Mouse (Mus musculus) cerebellum, adult (tissue): ENCODE data around the gene Ehmt2.
"Not testable (repeated sequence)": the region's sequence is repeated elsewhere in the genome, so short reads cannot be mapped to it uniquely, and the experiment has no call there.

ENCODE experiments used
- ATAC-seq: cut with Nextera tagmentation; 2 replicates; pipeline ENCODE4 v1.9.2; 2017; ENCODE audit warnings: mild to moderate bottlenecking, moderate library complexity, mixed read lengths; ENCODE audit not compliant: insufficient number of reproducible peaks, low FRiP score, low TSS enrichment

The Ehmt2 gene

DNA sequence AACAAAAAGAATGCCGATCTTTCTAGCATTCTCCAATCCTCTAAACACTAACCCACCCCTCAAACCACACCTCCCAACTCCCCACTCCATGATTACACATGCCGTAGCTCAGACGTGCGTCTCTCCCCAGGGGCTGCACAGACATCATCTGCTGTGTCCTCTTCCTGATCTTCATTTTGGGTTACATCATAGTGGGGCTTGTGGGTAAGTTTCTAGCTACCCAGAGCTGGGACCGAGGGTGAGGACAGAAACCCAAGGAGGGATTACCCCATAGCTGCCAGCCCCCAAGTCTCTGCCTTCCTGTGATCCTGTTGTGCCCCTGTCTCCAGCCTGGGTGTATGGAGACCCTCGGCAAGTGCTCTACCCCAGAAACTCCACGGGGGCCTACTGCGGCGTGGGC, 18.9 kb downstream of the Ehmt2 start:
- no peak for ATAC-seq

DNA sequence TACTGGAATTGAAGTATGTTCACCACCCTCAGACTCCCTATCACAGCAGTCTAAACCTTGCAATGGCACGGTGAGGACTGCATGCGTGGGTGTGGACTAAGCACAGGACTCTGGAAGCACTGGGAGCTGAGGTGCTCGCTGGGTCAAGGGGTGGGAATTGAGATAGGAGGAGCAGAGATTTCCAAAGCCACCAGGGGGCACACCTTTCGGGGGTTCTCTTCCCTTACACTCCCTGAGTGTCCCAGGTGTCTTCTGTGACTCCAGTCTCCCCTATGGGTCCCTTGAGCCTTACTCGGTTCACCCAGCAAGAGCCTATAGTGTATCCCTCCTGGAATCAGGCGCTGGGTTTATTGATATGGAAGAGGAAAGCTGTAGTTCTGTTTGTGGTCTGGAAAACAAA, 24.7 kb downstream of the Ehmt2 start:
- no peak for ATAC-seq

DNA sequence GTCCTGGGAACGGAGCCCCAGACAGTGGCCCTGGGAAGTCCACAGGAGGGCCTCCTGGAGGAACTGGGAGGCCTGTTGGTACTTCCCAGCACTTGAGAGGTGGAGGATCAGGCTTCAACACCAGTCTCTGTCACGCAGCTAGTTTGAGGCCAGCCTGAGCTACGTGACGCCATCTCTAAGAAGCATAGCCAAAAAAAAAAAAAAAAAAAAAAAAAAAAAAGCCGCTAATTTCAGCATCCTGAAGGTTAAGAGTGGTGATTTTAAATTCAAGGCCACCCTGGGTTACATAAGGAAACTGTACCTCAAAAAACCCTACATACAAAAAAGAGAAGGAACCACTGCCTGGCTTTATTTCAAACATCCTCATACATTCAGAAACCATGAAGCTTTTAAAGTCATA, 26.0 kb downstream of the Ehmt2 start:
- ATAC-seq = no peak

DNA sequence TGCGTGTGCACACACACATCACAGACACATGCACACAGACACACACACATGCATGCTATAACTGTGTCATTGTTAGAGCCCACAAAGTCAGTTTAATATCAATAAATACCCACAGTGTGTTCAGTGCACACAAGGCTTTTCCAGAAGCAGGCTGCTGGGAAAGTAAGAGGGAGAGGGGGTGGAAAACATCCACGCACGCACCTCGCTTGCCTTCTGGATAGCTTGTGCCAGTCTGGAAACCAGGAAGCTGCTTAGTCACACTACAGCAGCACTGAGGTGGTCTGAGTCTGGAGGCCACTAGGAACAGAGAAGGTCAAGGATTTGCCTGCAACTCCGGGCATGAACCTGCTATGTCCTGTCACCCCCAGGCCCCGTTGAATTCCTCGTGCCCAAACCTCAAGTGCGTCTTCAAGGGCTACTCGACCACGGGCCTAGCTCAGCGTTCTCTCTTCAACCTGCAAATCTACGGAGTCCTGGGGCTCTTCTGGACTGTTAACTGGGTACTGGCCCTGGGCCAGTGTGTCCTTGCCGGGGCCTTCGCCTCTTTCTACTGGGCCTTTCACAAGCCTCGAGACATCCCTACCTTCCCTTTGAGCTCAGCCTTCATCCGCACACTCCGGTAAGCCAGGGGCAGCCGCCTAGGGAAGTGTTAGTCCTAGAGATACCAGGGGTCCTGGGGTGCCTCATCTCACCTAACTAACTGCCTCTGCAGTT, 29.2 kb downstream of the Ehmt2 start:
- no peak for ATAC-seq

DNA sequence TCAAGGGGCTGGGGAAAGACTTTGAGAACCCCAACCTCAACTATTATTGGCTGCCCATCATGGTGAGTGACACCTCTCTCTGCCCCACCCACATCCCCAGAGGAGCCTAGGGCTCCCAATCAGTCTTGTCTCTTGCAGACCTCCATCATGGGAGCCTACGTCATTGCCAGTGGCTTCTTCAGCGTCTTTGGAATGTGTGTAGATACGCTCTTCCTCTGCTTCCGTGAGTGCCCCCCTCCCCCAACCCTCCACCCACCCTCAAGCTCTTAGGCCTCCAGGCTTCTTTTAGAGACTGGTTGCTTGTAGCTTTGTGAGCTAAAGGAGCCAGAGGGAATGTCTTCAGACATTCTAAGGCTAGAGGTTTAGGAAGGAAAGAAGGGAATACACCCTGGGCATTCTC, 30.6 kb downstream of the Ehmt2 start:
- no peak for ATAC-seq

DNA sequence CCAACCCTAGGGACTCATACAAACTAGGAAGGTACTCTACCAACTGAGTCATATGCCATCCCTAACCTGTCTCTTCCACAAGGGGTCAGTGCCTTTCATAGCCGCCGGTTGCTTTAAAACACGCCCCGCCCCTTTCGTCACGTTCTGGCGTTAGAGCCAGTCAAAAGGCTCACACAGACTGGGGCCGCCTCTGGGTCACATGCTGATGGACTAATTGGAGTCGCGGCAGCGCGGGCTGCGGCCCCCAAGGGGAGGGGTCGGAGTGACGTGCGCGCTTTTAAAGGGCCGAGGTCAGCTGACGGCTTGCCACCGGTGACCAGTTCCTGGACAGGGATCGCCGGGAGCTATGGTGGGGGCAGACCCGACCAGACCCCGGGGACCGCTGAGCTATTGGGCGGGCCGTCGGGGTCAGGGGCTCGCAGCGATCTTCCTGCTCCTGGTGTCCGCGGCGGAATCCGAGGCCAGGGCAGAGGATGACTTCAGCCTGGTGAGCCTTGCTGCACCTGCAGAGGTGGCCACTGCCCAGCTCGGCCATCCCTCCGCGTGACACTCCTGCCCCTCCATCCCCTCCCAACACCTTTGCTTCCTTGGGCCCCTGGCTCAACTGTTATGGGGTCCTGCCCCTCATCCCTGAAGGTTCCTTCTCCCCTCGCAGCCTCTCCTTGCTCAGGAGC, 32.9 kb downstream of the Ehmt2 start, which contains the start of gene Neu1:
Gene Neu1 (plus strand): TSS at position 193 of the 674 bp plus-strand sequence.
- ATAC-seq = peak; percentile 92

DNA sequence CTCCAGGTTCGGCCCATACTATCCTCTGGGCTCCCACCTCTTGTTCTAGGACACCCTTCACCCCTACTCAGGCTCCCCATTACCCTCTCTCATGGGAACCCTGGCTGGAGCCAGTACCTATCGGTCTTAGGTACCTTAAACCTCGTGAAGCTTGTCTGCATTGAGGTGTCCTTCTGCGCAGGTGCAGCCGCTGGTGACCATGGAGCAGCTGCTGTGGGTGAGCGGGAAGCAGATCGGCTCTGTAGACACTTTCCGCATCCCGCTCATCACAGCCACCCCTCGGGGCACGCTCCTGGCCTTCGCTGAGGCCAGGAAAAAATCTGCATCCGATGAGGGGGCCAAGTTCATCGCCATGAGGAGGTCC, 33.4 kb downstream of the Ehmt2 start:
- peak; percentile 28; the same call in 1 of the 2 replicates for ATAC-seq

DNA sequence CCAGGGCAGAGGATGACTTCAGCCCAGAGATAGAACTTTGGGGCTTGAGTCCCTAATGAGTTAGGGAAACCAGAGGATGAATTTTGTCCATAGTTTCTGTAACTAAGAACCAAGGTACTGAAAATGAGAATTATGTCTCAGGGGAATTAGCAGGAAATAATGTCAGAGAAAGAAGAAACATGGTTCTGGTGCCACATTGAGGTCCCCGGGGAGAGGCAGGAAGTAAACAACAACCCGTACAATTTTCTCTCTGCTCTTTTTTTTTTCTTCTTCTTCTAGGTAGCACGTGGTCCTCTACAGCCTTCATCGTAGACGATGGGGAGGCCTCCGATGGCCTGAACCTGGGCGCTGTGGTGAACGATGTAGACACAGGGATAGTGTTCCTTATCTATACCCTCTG, 34.0 kb downstream of the Ehmt2 start:
- no peak for ATAC-seq

DNA sequence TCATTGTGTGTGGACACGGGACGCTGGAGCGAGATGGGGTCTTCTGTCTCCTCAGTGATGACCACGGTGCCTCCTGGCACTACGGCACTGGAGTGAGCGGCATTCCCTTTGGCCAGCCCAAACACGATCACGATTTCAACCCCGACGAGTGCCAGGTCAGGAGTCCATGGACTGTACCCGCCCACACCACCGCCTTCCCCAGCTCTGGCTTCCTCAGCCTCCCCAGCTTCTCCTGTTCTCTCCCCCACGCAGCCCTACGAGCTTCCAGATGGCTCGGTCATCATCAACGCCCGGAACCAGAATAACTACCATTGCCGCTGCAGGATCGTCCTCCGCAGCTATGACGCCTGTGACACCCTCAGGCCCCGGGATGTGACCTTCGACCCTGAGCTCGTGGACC, 35.8 kb downstream of the Ehmt2 start:
- ATAC-seq = no peak

DNA sequence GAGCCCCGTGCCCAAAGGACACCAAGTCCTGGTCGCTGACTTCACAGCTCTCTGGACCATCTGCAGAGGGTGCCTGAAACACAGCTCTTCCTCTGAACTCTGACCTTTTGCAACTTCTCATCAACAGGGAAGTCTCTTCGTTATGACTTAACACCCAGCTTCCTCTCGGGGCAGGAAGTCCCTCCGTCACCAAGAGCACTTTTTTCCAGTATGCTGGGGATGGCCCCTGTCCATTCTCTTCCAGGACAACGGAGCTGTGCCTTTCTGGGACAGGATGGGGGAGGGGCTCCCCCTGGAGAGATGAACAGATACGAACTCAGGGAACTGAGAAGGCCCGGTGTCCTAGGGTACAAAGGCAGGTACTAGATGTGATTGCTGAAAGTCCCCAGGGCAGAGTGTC, 36.6 kb downstream of the Ehmt2 start:
- ATAC-seq = no peak

DNA sequence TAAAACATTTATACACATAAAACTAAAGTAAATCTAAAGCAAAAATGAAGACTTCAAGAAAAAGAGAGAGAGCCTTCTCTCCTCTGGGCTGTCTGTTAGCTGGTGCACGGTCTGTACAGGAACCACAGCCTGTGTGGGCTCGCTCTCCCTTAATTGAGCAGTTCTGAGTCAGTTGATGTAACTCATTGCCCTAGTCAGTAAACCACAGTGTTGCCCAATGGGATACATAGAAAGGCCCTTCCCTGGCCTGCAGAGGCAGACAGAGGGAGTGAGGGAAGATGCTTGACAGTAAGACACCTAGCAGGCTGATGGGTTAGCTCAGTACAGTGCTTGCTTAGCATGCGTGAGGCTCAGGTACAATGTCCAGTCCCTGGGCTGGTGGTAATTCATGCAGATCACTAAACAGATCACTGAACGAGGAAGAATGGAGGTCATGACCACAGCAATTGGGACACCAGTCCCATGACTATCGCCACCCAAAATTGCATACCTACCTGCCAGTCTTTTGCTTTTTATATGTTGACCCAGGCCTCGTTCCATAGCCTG, 39.8 kb downstream of the Ehmt2 start:
- no peak for ATAC-seq

DNA sequence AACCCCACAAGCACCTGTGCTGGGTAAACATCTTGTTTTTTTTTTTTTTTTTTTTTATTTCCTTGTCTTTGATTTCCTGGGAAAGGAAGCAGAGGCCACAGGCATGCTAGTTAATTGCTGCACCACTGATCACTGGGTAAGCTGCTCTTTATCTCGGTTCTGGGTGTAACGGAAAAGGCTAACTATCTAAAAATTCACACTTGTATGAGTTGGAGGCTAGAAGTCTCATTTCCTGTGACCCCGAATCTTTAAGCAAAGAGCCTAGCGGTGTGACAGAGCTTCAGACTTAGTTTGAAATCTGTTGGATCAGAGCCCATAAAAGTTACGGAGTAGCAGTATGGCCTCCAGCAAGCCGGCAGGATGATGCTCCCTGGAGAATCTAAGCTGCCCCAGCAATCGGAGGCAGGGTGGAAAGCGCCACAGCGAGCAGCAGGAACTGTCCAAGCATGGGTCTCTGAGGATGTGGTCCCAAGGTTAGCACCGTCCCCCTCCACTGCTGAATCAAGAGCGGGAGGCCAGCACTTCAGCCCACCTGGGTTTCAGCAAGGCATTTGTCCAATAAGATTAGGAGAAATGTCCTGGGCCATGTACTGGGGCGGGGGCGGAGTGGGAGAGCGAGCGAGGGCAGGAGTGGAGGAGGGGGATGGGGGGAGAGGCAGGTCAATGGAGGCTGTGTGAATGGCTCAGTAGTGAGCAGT, 43.2 kb downstream of the Ehmt2 start:
- ATAC-seq = no peak

DNA sequence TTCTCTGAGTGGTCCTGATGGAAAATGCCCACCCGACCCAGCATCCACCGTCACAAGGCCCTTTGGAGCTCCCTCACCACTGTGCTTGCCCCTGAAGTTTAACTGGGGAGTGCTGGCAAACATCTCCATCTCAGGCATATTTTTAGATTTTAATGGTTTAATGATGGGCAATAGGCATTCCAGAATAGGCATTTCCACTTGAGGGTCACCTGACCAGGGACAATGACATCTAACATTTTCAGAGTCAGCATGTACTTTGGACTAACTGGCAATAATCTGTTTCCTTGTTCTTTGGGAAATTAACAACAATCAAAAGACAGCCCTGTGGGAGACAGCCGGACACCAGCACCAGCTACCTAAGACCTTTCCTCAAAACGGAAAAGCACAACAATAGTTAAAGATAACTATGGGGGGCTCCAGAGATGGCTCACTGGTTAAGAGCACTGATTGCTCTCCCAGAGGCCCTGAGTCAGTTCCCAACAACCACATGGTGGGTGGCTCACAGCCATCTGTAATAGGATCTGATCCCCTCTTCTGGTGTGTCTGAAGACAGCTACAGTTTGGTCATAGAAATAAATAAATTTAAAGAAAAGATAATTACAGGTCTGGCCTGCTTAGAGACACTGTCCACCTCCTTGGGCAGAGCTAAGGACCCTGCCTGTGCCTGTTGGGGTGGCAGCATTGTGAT, 45.0 kb downstream of the Ehmt2 start:
- ATAC-seq = no peak

DNA sequence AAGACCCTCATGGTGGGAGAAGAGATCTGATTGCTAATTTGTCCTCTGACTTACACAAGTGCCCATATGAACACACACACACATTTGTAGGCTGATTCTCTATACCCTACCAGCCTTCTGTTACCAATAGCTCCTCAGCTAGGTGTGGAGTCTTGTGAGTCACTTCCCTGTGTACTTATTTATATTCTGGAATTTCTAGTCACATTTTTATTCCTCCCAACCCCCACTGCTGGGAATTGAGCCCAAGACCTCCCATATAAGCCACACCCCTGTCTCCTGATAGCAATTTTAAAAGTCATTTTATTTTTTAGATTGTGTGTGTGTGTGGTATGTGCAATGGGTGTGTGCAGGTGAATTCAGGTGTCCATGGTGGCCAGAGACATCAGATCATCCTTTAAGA, 46.1 kb downstream of the Ehmt2 start:
- ATAC-seq = no peak

DNA sequence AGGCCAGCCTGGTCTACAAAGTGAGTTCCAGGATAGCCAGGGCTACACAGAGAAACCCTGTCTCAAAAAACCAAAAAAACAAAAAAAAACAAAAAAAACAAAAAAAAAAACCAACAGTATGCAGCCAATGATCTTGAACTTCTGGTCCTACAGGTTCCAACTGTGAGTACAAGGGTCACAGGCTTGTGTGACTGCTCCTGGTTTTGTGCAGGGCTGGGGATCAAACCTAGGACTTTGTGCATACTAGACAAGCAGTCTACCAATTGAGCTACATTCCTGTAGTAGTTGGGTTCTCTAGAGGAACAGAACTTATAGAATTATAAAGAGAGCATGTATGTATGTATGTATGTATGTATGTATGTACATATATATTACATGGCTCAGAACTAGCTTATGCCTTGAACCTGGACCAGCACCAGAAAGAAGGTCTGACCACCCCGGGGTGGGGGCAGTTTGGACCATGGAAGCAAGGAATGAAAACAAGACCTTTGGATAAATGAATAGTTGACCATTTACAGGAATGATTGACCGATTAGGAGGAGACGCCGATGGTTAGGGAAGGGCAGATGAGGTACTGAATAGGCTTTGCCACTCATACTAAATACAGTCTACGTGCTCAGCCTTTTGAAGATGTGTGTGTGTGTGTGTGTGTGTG, 48.3 kb downstream of the Ehmt2 start:
- no peak for ATAC-seq

DNA sequence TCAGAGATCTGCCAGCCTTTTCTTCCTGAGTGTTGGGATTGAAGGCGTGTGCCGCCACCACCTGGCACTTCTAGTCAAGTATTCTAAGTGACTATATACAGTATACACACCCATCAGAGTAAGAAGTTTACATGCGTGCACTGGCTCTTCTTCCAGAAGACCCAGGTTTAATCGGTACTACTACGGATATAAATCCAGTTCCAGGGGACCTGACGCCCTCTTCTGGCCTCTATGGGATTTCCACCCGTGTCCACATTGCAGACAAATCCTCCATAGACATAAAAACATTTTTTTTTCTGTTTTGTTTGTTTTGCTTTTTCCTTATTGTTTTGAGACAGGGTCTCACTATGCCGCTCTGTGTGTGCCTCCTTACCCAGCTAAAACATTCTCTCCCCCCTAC, 49.3 kb downstream of the Ehmt2 start:
- no peak for ATAC-seq

DNA sequence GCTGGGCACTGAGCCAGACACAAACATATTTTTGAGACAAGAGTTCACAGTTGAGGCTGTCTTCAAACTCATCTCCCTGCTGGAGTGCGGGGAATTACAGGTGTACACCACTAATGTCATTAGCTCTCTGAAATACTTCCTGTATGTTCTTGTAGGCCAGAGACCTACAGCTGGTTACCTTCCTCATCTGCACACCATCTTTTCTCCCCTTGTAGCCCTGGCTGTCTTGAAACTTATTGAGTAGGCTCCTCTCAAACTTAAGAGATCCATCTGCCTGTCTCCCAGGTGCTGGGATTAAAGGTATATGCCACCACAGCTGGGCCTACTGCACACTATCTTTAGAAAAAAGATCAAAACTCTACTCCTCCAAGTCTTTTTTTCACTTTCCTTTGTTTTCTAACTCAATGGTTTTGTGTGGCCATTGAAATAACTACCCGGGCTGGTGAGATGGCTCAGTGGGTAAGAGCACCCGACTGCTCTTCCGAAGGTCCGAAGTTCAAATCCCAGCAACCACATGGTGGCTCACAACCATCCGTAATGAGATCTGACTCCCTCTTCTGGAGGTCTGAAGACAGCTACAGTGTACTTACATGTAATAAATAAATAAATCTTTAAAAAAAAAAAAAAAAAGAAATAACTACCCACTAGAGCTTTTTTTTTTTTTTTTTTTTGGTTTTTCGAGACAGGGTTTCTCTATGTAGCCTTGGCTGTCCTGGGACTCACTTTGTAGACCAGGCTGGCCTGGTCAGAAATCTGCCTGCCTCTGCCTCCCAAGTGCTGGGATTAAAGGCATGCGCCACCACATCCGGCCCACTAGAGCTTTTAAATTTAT, 50.7 kb downstream of the Ehmt2 start:
- ATAC-seq = not testable (repeated sequence)

DNA sequence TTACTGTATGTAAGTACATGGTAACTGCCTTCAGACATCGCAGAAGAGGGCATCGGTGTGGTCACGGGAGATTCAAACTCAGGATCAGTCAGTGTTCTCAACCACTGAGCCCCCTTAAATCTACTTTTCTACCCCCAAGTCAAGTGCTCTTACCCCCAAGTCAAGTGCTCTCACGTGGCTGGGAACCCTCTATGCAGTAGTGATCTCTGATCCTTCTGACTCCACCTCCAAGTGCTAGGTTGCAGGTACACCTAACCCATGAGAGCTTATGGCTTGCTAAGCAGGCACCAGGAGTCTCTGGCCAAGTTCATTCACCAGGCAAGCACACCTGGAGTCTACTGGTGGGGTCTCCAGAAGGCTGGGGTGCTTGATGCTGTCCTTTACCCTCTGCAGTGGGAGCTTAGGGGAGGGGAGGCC, 51.3 kb downstream of the Ehmt2 start:
- no peak for ATAC-seq
